Mouse (Mus musculus): ENCODE measurements around the gene Tbc1d9b. TPM values are rescaled to one million over a fixed set of nuclear protein-coding genes. Genes with fewer than 3 reads are reported as not detected.
A peak's percentile ranks its signal among the peaks of the same experiment; 100 is the strongest.
"Not testable (repeated sequence)": the region's sequence is repeated elsewhere in the genome, so short reads cannot be mapped to it uniquely, and the experiment has no call there.

Tbc1d9b gene
- 10 to 100 TPM; 22.3 to 28.2 (median 23.1) TPM for total RNA-seq (2022)

DNA sequence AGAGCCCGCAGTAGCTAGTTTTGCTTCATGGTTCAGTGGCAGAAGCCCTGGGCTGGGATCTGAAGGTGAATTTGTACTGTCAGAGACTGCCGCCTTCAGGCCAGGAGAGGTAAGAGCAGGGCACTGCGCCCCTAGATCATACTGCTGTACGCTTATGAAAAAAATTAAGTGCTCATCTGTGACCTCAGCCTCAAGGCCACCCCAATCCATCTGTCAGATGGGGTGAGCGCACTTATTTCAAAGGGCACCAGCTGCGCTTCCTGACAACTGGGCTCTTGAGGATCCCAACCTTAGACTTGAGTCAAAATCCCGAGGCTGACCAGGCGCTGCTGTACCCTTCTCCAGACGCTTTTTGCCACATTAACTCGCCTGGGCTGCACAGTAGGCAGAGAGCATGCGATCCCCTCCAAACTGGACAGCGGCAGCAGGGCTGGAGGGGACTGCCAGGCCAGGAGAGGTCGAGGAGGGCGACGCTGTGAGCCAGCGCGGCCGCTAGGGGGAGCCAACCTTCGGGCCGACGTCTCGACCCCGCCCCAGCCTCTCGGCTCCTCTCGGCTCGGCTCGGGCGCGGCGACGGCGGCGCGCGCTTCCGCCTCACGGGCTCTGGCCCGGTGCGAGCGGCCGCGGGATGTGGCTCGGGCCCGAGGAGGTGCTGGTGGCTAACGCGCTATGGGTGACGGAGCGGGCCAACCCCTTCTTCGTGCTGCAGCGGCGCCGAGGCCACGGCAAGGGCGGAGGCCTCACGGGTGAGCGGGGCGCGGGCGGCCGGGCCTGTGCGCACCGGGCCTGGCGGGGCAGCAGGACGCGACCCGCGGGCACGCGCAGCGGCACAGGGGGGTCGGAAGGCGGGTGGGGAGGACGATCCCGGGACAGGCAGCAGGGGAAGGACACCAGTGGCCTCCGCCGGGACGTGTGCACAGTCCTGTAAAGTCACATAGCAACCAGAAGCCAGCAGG lies at the start of gene Tbc1d9b:
TSS of gene Tbc1d9b (plus strand) at position 586 of the 956 bp plus-strand sequence.
- peak; percentile 79 to 86 for DNase-seq (ENCODE audit: low spot score in 2 of 2)

DNA sequence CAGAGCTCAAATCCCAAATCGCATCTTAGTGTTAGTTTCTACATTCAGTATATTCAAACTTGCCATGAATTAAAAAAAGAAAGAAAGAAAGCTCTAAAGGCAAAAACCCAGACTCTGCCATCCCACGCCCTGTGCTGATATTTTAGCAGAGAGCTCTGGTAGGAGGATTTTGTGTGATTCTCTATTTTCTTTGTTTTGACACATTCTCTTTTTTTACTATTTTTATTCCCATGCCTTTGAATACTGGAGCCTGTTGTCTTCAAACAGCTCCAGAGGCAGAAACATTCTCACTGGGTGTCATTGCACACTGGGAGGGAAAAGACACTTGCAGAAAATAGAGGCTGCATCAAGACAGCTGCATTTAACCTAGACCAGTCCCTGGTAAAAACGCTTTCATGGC lies 45.0 kb upstream of the Tbc1d9b start:
- DNase-seq (ENCODE audit: low spot score in 2 of 2): no peak

DNA sequence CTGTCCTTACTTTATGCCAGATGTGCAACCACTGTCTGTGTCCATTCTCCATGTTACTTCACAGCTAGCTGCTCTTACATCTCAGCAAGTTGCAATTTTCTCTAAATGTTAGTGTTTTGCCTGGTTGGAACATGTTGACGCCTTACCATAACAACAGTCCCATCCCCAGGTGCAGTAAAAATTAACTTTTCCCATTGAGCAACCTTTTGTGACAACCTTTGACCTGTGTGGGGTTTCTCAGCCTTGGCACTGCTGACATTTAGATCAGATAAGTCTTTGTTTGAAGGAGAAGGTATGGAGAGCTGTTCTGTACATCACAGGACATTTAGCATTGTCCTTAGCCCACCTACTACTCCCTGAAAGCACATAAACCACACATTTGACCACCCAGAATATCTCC lies 41.4 kb upstream of the Tbc1d9b start:
- DNase-seq (ENCODE audit: low spot score in 2 of 2): no peak

DNA sequence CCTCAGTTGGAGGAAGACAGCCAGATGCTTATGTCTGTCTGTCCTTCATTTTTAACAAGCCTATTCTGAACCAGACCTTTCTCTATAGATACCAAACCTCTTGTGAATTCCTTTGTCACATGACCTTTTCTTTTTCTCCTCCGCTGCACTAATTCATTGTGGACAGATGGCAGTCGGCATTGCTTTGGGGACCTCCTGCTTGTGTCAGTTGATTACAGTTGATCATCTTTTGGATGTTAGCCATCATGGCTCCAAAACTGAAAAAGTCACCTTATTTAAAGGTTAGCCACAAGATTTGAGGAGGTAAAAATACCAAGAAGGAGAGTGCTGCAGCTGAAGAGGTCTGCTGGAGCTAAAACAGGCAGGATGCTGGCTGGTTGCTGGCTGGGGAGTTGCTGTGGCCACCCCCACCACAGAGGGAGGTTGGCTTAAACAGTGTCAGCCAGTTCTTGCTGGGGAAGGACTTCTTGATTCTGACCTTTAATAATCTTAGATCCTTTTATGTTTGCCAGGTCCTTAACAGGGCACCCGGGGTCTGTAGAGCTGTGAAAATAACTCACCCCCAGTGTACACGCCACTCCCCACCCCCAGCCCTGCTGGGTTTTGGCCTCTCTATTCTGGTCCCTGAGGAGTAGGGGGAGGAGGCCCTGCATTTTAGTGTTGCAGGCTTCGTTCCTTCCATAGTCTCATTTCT lies 40.1 kb upstream of the Tbc1d9b start:
- DNase-seq (ENCODE audit: low spot score in 2 of 2): no peak

DNA sequence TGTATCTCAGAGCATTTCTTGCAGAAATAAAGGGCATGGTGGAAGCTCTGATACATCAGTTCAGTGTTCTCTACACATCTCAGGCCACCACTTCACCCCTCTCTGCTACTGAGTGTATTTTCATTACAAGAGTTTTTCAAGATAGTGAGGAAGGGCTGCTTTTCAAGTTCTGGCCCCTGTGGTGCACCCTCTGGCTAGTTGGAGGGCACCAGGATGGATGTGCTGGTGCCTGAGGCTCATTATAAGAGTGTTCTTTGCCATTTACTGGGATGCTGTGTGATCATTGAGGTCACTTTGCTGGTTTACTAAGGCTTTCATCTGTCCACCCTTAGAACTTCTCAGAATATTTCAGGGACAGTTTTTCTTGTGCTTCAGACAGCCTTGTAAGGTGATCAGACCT lies 39.5 kb upstream of the Tbc1d9b start:
- no peak for DNase-seq (ENCODE audit: low spot score in 2 of 2)

DNA sequence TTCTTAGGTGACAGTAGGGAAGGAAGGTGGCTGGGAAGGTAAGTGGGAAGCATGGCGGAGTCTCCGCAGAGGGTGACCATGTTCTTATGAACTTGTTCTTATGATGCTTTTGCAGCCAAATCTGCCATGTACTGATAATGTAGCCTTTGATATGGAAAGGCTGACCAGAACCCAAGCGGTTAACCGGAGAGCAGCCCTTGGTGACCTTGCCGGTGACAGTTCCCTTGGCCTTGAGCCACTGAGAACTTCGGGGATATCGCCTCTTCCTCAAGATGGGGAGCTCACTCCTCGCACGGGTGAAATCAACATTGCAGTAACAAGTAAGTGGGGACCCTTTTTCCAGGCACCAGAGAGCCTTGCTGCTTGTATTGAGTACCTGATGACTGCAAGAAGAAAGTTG lies 35.5 kb upstream of the Tbc1d9b start:
- no peak for DNase-seq (ENCODE audit: low spot score in 2 of 2)

DNA sequence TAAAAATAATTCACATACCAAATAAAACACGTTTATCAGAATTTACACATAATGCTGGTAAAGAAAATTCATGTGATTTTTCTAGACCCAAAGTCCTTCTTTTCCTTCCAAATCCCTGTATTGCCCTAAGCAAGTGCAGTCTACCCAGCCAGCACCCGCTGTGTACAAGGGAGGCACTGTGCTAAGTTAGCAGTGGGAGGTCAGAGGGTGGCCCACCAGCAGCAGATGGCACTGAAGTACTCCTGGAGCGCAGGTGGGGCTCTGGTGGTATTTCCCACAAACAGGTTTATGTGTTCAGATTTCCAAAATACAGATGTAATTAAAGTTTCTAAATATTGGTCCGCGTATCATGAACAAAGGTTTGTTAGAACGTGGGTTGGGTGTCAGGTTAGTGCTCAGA lies 34.1 kb upstream of the Tbc1d9b start:
- DNase-seq (ENCODE audit: low spot score in 2 of 2): no peak

DNA sequence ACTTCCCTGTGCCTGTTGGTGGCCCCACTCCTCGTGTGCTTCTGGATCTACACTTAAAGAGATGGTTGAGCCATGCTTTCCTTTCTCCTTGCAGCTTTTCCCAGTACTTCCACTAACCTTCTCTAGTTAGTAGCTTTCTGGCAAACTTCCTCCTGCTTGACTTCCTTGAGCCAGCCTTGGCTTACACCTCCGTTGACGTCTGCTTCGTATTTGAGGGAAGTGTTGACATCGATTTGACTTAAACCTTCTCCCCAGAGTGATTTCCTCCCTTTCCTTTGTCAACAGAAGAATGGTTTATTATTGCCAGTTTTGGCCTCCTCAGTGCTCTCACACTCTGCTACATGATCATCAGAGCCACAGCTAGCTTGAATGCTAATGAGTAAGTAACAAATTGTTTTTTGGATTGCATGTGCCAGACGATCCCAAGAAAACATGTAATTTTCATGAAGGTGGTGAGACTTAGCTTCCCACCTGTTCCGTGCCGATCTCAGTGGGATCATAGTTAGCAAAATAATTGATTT lies 32.2 kb upstream of the Tbc1d9b start:
- DNase-seq (ENCODE audit: low spot score in 2 of 2): no peak

DNA sequence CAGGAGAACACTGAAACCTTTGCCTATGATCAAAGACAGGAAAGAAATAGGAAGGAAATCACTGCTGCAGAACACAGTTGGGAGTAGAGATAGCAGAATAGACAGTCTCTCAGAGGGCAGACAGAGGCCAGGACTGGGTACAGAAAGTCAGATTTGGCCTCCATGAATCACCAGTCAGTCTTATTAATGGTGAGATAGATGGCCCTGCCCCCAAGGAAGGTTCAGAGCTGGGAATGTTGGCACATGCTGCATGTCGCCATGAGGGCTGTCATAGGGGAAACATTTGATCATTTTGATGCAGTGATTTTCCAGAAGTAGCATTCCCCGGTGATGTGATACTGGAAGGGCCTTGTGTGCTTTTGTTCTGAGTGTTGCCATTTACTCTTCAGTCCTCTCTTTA lies 31.5 kb upstream of the Tbc1d9b start:
- no peak for DNase-seq (ENCODE audit: low spot score in 2 of 2)

DNA sequence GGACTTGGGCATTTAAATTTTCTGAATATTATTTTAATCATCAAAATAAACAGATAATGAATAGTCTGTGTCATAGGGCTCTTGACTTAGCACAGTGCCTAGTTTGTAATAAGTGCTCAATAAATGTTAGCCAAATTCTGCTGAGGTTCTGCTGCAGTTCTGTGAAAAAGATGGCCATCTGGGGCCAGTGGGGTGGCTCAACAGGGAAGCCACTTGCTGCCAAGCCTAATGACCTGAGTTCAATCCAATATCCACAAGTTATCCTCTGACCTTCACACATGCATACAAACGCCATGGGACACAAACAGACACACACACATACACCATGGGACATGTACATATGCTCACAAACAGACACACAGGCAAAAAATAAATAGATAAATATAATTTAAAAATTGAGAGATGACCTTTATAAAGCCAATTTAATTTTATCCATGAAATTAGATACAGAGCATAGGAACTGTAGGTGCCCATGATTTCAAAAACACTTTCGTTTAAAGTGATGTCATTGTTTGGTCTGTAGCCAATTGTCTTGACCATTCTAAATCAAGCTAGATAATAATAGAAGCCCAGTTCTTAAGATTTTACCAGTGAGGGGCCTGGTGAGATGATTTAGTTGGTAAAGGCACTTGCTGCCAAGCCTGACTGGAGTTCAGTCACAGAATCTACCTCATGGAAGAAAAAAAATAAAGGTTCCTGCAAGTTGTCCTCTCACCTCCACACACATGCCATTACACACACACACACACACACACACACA lies 30.5 kb upstream of the Tbc1d9b start:
- DNase-seq (ENCODE audit: low spot score in 2 of 2): no peak

DNA sequence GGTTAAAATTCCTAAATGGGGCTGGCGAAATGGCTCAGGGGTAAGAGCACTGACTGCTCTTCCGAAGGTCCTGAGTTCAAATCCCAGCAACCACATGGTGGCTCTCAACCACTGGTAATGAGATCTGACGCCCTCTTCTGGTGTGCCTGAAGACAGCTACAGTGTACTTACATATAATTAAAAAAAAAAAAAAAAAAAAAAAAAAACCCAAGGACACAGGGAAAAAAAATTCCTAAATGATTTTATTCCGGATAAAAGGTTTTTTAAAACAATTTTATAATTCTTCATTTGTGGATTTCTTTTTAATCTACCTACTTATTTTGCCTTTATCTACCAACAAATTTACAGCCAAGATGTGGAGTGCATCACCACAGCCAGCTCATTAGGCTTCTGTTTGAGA lies 29.2 kb upstream of the Tbc1d9b start:
- DNase-seq (ENCODE audit: low spot score in 2 of 2): not testable (repeated sequence)

DNA sequence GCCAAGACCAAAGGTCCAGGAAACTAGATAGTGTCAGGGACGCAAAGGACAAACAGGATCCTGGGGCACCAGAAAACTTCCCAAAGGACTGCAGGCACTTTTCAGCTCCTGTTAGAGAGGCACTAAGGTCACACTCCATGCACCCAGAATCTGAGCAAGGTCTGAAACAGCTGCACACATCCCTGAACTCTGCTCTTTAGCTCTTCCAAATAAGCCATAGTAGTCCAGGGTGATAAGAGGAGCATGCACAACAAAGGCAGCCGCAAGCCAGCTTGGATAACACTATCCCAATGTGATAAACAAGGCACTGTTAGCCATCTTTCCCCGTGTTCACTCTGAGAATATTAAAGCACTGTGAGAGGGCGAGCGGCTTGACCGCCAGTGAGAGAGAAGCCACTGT lies 27.2 kb upstream of the Tbc1d9b start:
- no peak for DNase-seq (ENCODE audit: low spot score in 2 of 2)

DNA sequence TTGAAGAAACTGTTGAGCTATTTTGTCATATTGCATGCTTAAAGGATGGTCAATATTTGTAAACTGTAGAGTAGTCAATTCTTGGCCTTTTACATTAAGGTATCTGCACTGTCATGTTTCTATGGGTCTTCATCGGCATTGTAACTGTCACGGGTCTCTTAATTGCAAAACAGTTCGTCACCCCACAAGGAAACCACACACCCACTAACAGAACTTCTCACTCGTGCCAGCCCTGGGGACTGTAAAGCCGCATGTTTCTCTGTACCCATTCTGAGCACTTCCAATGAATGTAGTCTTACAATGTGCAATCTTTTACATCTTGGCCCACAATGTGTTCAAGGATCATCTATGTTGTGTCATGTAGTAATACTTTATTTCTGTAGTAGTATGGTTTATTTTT lies 26.0 kb upstream of the Tbc1d9b start:
- DNase-seq (ENCODE audit: low spot score in 2 of 2): no peak

DNA sequence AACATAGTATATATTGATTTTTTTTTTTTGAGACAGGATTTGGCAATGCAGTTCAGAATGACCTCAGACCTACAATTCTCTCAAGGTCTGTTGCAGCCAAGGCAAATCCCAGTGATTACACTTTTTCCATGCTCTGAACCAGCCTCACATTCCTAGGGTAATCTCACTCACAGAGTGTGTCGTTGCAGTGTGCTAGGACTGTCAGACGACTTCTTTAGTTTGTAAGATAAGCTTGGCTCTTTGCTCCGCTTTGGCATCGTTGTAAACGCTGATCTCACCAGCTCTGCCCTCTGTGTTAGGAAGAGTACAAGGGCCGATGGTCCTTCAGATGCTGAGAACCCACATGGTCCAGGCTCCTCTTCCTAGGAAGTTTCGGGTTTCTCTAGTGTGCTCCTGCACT lies 25.2 kb upstream of the Tbc1d9b start:
- DNase-seq (ENCODE audit: low spot score in 2 of 2): no peak

DNA sequence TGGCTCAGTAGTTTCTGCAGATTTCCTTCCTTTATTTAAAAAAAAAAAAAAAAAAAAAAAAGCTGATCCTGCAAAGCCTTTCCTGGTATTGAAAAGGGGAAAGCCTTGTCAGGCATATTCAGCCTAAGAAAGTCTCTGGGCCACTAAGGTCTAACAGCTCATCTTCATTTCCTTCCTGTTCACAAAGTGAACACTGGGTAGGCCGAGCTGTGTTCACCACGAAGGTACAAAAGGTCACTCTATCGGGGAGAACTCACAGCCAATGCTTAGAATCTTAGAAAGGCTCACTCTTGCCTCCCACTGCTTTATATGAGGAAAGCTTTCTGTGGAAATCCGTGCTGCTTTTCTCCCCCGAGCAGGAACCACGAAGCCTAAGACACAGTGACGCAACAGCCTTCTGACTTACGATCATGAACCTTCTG lies 22.4 kb upstream of the Tbc1d9b start:
- DNase-seq (ENCODE audit: low spot score in 2 of 2): no peak

DNA sequence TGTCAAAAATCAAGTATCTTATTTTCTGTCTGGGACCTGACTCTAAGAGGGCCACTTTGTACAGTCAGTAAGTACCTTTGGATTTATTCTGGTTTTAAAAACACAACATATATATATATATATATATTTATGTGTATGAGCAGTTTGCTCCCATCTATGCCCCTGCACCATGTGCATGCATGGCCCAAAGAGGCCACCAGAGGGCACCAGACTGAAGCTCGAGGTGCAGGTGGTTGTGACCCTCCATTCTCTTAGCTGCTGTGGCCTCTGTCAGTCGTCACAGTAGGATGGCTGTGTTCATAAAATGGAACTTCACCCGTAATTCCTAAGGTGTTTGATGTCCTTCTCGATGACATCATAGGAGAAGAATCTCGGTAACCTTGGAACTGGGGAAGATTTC lies 16.9 kb upstream of the Tbc1d9b start:
- DNase-seq (ENCODE audit: low spot score in 2 of 2): peak; percentile 54 to 63

DNA sequence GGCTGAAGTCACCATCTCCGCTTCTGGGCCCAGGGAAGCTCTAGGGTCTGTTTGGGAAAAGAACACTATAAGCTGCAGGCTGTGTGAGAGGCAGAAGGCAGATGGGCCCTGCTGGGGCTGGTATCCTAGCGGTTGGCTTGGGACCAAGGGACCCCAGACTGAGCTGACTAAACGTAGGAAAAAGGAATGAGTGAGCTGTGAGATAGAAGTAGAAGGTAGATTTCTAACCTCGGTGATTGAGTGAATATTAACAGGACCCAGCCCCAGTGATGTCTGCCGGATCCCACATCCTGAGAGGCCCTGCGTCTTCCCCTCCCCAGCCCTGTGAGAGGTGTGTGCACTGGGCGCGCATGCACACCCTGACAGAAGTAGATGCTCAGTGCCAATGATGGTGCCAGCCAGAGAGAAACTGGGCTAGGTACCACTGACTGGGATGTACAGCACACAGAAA lies 8.5 kb upstream of the Tbc1d9b start:
- DNase-seq (ENCODE audit: low spot score in 2 of 2): no peak

DNA sequence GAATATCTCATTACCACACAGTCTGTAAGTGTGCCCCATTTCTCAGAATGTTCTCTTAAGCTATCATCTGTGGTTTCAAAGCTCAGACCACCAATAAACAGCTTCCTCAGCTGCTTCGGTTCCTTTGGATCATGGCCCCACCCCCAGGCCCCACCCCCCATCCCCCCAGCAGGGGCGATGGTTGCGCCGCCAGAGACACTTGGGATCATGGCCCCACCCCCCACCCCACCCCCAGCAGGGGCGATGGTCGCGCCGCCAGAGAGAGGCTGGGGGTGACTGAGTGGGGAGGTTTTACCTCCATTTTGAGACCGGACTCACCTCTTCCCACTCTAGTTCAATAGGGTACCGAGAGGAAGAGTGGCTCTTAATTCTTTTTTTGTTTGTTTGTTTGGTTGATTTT lies 3.4 kb upstream of the Tbc1d9b start:
- no peak for DNase-seq (ENCODE audit: low spot score in 2 of 2)

DNA sequence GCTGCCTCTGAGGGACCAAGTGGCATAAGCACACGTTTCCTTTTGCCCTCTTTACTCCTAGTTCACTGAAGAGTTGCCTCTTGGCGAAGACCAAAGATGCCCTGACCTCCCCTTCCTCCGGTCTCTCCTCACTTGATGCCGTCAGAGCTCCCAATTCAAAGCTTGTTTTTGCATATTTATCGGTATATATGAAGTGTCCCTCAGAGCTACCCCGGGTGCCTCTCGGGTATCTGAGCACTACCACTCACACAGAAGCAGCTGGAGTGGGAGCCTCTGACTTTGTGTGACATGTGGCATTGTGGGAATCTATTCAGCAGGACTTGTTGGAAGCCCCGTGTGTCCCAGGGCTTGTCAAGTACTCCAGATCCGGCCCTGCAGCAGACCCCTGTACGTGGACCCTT lies 605 bp downstream of the Tbc1d9b start:
- no peak for DNase-seq (ENCODE audit: low spot score in 2 of 2)

DNA sequence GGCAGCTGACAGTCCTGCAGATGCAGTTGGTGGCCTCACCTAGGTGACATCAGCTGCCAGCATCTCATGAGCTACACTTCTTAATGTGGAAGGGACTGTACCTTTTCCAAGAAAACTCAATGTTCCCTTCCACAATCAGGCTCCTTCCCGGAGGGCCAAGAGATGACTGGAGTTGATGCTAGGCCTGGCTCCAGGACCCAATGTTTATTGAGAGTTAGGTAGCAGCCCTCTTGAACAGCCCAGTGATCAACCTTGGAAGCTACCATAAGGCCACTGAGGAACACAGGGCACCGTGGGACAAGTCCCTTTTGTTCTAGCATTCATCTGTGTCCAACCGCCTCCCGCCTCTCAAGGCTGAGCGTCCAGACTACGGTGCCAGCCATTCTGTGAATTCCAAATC lies 1.1 kb downstream of the Tbc1d9b start:
- no peak for DNase-seq (ENCODE audit: low spot score in 2 of 2)

DNA sequence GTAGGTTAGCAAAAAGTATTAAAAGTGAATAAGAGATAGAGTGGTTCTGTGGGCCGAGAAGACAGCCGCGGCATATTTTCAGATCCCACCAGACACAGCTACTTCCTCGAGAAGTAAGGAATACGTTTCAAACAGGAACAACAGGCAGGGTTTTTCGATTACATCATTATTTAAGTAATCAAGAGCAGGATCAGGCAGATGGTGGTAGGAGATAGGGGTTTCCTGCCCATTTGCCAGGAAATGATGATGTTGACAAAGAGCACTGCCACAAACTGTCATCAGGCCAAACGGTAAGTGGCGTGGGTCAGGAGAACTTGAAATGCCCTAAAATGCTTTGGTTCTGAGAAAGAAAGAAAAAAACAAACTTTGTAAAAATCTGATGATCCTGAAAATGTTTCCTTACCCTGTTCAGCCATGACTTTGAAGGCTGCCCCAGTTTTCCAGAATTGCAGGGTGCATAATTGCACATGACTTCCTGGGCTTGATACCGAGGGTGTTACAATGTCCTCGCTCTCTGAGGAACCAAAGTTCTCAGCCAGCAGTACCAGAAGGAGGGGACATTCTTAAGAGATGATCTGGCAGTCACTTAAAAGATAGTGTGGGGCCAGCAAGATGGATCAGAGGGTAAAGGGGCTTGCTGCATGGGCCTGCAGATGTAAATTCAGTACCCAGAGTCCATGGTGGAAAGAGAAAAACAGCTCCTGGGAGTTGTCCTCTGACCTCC lies 3.1 kb downstream of the Tbc1d9b start:
- no peak for DNase-seq (ENCODE audit: low spot score in 2 of 2)

Data from gastrocnemius, adult 8-10 months (tissue).